Mouse (Mus musculus) frontal cortex, adult (tissue): ENCODE measurements around the gene Slc22a23.

Experiments
- ATAC-seq: cut with Nextera tagmentation; 2 replicates; pipeline ENCODE4 v1.9.2; 2017; ENCODE audit warnings: mild to moderate bottlenecking, moderate library complexity, mixed read lengths; ENCODE audit not compliant: low TSS enrichment

Gene Slc22a23

GRCm38 (mm10) chr13:34301585-34301984, 43.4 kb downstream of the Slc22a23 start:
- ATAC-seq: no peak

- ATAC-seq: no peak
Measured at GRCm38 (mm10) chr13:34299351-34300333, 45.3 kb downstream of the Slc22a23 start.

- no peak for ATAC-seq
Measured at GRCm38 (mm10) chr13:34298674-34299073, 46.3 kb downstream of the Slc22a23 start.

GRCm38 (mm10) chr13:34298061-34298460, 46.9 kb downstream of the Slc22a23 start:
- no peak for ATAC-seq

GRCm38 (mm10) chr13:34295787-34296435, 49.1 kb downstream of the Slc22a23 start:
- peak; percentile 87 for ATAC-seq

GRCm38 (mm10) chr13:34294212-34294611, 50.8 kb downstream of the Slc22a23 start:
- no peak for ATAC-seq

GRCm38 (mm10) chr13:34292042-34292441, 52.9 kb downstream of the Slc22a23 start:
- no peak for ATAC-seq

- ATAC-seq: no peak
Measured at GRCm38 (mm10) chr13:34290346-34290745, 54.6 kb downstream of the Slc22a23 start.

- peak; percentile 75 for ATAC-seq
Measured at GRCm38 (mm10) chr13:34289567-34289966, 55.4 kb downstream of the Slc22a23 start.

GRCm38 (mm10) chr13:34288129-34288528, 56.9 kb downstream of the Slc22a23 start:
- ATAC-seq: no peak

- ATAC-seq: no peak
Measured at GRCm38 (mm10) chr13:34287601-34288083, 57.3 kb downstream of the Slc22a23 start.

GRCm38 (mm10) chr13:34281360-34281759, 63.6 kb downstream of the Slc22a23 start:
- ATAC-seq: no peak

GRCm38 (mm10) chr13:34278759-34279270, 66.2 kb downstream of the Slc22a23 start:
- peak; percentile 29 for ATAC-seq

GRCm38 (mm10) chr13:34278288-34278701, 66.7 kb downstream of the Slc22a23 start:
- ATAC-seq: 0 out of 2 replicates have a peak, but pooled peaks have one; percentile 10

- ATAC-seq: no peak
Measured at GRCm38 (mm10) chr13:34277611-34278010, 67.4 kb downstream of the Slc22a23 start.

- no peak for ATAC-seq
Measured at GRCm38 (mm10) chr13:34277001-34277400, 68.0 kb downstream of the Slc22a23 start.

GRCm38 (mm10) chr13:34274890-34275289, 70.1 kb downstream of the Slc22a23 start:
- ATAC-seq: no peak

- peak; percentile 69 for ATAC-seq
Measured at GRCm38 (mm10) chr13:34274417-34274816, 70.6 kb downstream of the Slc22a23 start.

- no peak for ATAC-seq
Measured at GRCm38 (mm10) chr13:34272275-34273054, 72.5 kb downstream of the Slc22a23 start.

- ATAC-seq: no peak
Measured at GRCm38 (mm10) chr13:34271665-34272064, 73.3 kb downstream of the Slc22a23 start.

GRCm38 (mm10) chr13:34270886-34271602, 73.9 kb downstream of the Slc22a23 start:
- ATAC-seq: no peak
